Mouse (Mus musculus): ENCODE results near the gene Gm20379. TPM values are rescaled to one million over a fixed set of nuclear protein-coding genes. Genes with fewer than 3 reads are reported as not detected.

Gm20379 gene
- total RNA-seq (2021) = not detected in 2 replicates
- long read RNA-seq, experiment 1 = 0 reads
- long read RNA-seq, experiment 2 = 0 reads

DNA sequence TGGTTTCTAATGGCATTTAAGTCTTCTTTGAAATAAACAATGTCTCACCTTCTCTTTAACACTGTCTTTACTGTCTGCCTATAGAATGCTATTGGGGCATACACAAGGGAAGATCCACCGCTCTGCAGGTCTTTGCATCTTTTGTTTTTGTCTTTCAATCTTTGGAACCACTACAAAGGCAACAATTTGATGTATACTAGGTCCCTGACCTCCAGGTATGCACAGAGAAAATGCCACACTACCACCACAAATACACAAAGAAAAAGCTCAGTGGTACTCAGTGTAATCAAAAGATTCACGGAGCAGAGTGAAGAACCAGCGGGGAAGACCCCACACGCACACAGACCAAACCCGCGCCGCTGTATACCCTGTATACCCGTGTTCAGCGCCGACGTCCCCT is at the start of gene Gm20379:
Gm20379 (plus strand) TSS at position 301 of the 400 bp plus-strand sequence.
- no peak for DNase-seq

GRCm38 (mm10) chr13:92261329-92261728 is 44.5 kb upstream of the Gm20379 start:
- DNase-seq = no peak

- DNase-seq = peak; percentile 74
Observed at GRCm38 (mm10) chr13:92263566-92263965, 42.2 kb upstream of the Gm20379 start.

- no peak for DNase-seq
Observed at GRCm38 (mm10) chr13:92267076-92267475, 38.7 kb upstream of the Gm20379 start.

DNA sequence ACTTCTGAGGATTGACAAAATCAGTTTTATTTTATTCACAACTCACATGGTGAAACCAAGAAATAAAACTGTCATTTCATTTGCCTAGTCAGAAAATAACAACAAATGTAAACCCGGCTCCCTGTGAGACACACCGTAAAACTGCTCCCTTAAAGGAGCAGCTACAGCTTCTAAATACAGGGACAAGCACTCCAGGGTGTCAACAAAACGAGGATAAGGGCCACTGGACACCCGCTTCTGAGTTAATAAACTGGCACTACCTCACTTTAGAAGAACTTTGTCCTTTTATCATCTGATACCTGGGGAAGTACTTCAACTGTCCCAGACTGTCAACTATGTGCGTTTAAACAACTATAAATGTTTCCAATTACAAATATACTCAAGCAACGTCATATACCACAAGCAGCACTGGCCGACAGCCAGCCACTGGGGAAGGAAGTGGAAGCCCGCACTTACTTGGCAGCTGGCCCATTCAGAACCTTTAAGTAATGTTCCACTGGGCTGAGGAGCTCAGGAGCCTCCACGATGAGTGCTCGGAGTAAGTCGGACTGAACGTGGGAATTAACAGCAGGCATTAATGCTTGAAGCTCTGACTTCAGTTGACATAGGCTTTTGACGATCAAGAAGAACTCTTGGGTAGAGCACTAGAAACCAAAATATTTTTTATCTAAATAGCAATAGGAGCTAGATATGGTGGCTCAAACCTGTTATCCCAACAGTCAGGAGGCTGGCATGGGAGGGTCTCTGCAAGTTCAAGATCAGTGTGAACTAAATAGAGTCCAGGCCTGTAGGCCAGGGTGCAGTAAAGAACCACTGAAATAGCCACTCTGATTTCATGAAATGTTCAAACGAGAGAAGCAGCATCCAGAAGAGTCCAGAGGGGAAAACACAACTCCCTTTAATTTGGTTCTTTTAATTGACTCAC is 31.2 kb upstream of the Gm20379 start:
- peak; percentile 77 for DNase-seq

- DNase-seq = no peak
Observed at GRCm38 (mm10) chr13:92275292-92275691, 30.5 kb upstream of the Gm20379 start.

- no peak for DNase-seq
Observed at GRCm38 (mm10) chr13:92277027-92277426, 28.8 kb upstream of the Gm20379 start.

- no peak for DNase-seq
Observed at GRCm38 (mm10) chr13:92291605-92292004, 14.2 kb upstream of the Gm20379 start.

DNA sequence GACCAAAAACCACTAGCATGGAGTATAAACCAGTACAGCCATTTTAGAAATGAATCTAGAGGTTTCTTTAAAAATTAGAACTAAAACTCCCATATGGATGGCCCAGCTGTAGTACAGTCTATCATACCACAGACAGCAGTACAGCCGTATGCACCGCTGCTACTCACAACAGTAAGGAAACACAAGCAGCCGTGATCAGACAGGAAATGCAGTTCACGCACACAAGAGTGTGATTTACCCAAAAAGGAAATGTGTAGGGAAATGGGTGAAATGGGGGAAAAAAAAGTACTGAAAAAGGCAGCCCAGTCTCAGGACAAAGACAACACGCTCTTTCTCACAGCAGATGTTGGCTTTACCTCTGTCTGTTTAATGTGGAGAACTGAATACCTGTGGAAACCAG is 11.9 kb upstream of the Gm20379 start:
- no peak for DNase-seq

GRCm38 (mm10) chr13:92296490-92296889 is 9.3 kb upstream of the Gm20379 start:
- DNase-seq = no peak

GRCm38 (mm10) chr13:92297021-92297420 is 8.8 kb upstream of the Gm20379 start:
- DNase-seq = no peak

DNA sequence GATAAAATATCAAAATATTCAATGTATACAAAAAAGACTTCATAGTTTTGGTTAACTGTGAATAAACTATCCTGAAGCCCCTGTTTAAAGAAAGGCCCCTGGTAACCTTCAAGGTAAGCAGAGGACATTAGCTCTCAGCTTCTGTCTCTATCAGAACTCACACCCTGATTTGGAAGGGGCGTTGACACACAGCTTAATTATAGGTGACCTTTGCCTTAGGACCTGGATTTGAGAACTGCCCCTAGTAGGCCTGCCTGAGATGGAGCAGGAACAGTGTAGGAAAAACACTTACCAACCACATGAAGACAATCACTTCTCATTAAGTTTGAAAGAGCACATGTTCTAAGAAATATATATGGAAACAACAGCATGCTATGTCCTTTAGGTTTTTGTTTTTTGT is 6.3 kb upstream of the Gm20379 start:
- no peak for DNase-seq

DNA sequence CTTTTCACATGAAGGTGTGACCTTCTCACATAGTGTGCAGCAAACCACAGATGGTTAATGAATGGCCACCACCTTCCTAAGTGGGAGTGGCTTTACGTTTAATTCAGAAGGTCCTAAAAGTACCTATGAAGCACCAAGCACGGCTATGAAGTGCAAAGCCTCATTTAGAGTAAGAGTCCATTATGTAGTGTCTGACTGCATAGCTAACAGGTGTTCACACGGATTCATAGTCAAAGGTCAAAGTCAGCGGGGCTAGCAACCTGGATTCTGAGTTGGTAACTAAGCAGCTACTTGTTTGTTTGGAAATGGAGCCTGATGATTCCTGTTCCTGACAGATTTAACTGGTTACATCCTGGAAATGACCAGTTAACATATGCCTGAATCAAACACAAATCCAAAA is 4.0 kb upstream of the Gm20379 start:
- DNase-seq = no peak

- no peak for DNase-seq
Observed at GRCm38 (mm10) chr13:92302466-92302865, 3.3 kb upstream of the Gm20379 start.

DNA sequence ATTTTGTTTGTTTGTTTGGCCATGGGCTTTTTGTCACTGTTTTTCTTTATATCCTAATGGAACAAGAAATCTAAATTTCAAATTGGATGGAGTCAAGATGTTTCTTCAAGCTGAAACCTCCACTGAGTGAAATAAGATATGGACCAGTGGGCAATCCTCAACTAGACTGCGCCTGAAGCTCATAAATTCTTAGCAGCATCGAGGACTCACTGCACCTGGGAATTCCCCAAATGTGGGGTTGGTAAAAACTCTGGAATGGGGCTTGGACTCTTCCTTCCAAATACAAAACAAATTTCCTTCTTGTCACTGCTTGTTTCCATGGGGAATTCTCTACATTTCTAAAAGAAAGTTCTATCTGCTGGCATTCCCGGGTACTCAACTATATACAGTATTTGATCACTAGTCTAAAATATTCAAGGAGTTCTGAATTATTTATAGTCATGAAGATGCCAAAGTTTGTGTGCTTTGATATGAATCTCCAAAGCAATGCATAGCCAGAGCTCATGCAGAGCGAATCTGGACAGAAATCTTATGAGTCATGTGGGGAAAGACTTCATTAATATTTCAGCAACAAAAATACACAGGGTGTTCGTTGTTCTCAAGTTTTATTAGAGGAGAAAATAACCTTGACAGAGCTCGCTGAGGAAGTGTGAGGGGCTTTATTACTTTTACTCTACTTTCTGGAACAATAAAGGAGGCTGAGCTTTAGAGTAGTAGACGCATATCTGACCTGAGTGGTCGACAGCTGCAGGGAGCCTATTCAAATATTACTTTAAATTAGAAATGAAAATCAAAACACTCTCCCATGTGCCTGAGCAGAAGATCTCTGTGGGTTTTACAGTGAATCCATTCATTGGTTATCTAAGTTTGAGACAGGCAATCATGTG is 2.5 kb upstream of the Gm20379 start:
- DNase-seq = no peak

- DNase-seq = no peak
Observed at GRCm38 (mm10) chr13:92304291-92304690, 1.5 kb upstream of the Gm20379 start.

DNA sequence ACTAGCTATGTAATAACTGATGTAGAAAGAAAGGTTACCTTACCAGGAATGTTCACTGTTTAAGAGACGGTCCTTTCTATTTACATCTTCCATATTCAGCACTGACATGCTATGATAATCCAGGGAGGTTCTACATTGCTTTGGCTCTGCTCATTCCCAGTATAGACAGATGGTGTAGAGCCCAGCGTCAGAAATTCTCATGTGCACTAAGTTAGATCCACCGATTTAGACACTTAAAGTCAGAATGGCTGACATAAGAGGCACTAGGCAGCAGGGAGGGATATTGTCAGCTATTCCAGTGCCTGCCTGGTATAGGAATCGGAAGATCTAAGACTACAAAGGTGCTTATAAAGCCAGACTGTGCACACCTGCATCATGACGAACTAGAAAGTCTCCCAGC is 8.8 kb downstream of the Gm20379 start:
- DNase-seq = no peak

DNA sequence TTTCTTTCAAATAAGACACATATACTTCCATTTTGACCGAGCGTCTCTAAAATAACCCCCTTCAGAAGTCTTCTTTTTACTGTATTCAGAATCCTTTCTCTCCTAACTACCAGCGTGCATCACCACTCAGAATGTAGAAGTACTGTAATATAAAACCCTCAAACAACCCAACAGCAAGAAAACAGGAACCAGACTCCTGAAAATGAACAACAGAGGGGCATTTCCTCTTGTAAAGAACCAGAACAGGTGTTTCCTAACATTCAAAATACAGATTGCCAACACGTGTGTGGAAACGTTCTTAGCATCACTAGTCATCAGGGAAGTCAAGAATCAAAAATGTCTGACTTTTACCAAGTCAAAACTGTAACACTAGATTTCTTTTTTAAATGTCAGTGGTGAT is 15.0 kb downstream of the Gm20379 start:
- no peak for DNase-seq

GRCm38 (mm10) chr13:92326030-92326429 is 20.2 kb downstream of the Gm20379 start:
- DNase-seq = no peak

DNA sequence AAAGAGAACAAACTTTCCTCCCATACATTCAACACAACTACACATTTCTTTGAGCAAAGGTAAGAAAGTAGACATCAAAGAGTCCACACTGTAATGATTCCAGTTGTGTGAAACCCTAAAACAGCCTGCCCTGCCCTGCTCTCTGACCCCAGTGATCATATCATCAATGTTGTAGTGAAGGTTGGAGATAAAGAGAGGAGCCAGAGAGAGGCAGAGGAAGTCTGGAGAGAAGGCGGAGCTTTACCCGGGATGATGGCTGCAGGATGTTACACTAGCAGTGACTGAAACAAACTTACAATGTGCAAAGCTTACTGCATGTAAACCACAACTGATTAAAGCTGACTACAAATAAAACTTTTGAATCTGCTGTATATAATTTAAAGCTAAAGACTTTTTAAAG is 22.2 kb downstream of the Gm20379 start:
- DNase-seq = no peak

DNA sequence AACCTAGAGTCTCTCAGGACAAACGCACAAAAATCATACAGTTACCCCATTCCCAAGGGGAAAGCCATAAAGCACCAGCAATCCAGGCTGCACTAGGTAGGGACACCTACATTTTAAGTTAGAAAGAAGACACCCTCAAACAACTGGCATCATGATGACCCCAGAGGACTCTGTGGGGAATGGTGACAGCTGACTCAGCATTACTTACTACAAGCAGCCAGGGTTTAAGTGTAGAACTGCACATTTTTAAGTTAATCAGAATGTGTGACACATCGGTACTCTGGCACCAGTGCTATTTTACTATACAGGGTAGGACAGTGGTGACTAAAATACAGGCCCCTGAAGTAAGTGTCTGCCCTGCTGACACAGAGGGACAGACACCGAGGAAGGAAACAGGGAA is 24.8 kb downstream of the Gm20379 start:
- no peak for DNase-seq

GRCm38 (mm10) chr13:92332103-92332879 is 26.5 kb downstream of the Gm20379 start:
- no peak for DNase-seq

Measured in adrenal gland, postnatal 14 days (tissue).